Mouse (Mus musculus) ES-Bruce4 (cell line): ENCODE results near the gene Slc37a2. TPM values are rescaled to one million over a fixed set of nuclear protein-coding genes. Genes with fewer than 3 reads are reported as not detected.
"Not testable (repeated sequence)": the region's sequence is repeated elsewhere in the genome, so short reads cannot be mapped to it uniquely, and the experiment has no call there.

Source experiments
- H3K27ac ChIP-seq: 2 replicates; pipeline ENCODE4 v1.5.1; 2012; ENCODE audit warnings: low read length, inconsistent platforms; ENCODE audit not compliant: insufficient read depth
- H3K27me3 ChIP-seq: 2 replicates; pipeline ENCODE4 v1.6.1; 2012; ENCODE audit warnings: mild to moderate bottlenecking, low read length, inconsistent platforms; ENCODE audit not compliant: control insufficient read depth, poor library complexity, insufficient read depth, severe bottlenecking
- H3K36me3 ChIP-seq: 2 replicates; pipeline ENCODE4 v1.6.1; 2012; ENCODE audit warnings: inconsistent platforms, mild to moderate bottlenecking, low read length, moderate library complexity; ENCODE audit not compliant: control insufficient read depth, poor library complexity, insufficient read depth, severe bottlenecking
- H3K4me1 ChIP-seq: one replicate; pipeline ENCODE4 v1.8.1; 2011; ENCODE audit warnings: low read length; ENCODE audit not compliant: control insufficient read depth, insufficient read depth
- H3K4me3 ChIP-seq: 2 replicates; pipeline ENCODE4 v1.5.1; 2011; ENCODE audit warnings: low read depth, mild to moderate bottlenecking, low read length
- H3K9ac ChIP-seq: 2 replicates; pipeline ENCODE4 v1.6.1; 2012; ENCODE audit warnings: low read depth, mild to moderate bottlenecking, inconsistent platforms; ENCODE audit not compliant: poor library complexity, severe bottlenecking
- H3K9me3 ChIP-seq: replicated peaks from 2 replicates; pipeline ENCODE4 v1.6.1; 2012; ENCODE audit warnings: mild to moderate bottlenecking, low read length, inconsistent platforms; ENCODE audit not compliant: control insufficient read depth, poor library complexity, insufficient read depth, severe bottlenecking
- CTCF ChIP-seq: IDR thresholded peaks from one replicate; pipeline ENCODE4 v1.8.1; 2011; ENCODE audit warnings: low read depth, low read length
- EP300 ChIP-seq: IDR thresholded peaks from 2 replicates; pipeline ENCODE4 v1.6.1; 2011; ENCODE audit warnings: low read depth, low read length; ENCODE audit not compliant: insufficient read depth
- POLR2A ChIP-seq: IDR thresholded peaks from one replicate; pipeline ENCODE4 v1.8.1; 2011; ENCODE audit warnings: low read length; ENCODE audit not compliant: insufficient read depth
- polyA plus RNA-seq: library from polyadenylated mRNA; stranded (reverse); fragments of >200 nt; gene quantifications from 2 replicates; pipeline ENCODE4 v1.2.4, GENCODE M21; 2011; ENCODE audit warnings: low read depth; ENCODE audit not compliant: missing spikeins, insufficient read depth, insufficient read length

The Slc37a2 gene
- polyA plus RNA-seq, result 2.1 and 2.3 TPM in 2 replicates

GRCm38 (mm10) chr9:37255149-37255888, at the start of gene Slc37a2:
Gene Slc37a2, minus strand, starts transcription at chr9:37255738.
- Histone ChIP-seq H3K36me3 (no peaks in the 10 kb centered on the region), H3K27me3 (no peaks in the 10 kb centered on the region), H3K4me1 (peaks cover 2% of the 10 kb centered on the region), H3K9me3 (no peaks in the 10 kb centered on the region), H3K9ac (peak within 1 kb of the TSS; percentile 13), H3K27ac (no peak within 1 kb of the TSS), H3K4me3 (peak within 1 kb of the TSS; percentile 52)
- TF ChIP-seq POLR2A (no peak), EP300 (0 out of 2 replicates have a peak, but pooled peaks have one; percentile 10)

GRCm38 (mm10) chr9:37301720-37302119, 46.2 kb upstream of the Slc37a2 start:
- Histone ChIP-seq H3K36me3 (no peaks in the 10 kb centered on the region), H3K27ac (no peak overlapping the region), H3K9ac (no peak overlapping the region), H3K27me3 (no peaks in the 10 kb centered on the region), H3K4me1 (no peaks in the 10 kb centered on the region), H3K4me3 (no peak overlapping the region), H3K9me3 (no peaks in the 10 kb centered on the region)
- TF ChIP-seq CTCF, result no peak
- TF ChIP-seq EP300, result no peak
- TF ChIP-seq POLR2A, result no peak

DNA sequence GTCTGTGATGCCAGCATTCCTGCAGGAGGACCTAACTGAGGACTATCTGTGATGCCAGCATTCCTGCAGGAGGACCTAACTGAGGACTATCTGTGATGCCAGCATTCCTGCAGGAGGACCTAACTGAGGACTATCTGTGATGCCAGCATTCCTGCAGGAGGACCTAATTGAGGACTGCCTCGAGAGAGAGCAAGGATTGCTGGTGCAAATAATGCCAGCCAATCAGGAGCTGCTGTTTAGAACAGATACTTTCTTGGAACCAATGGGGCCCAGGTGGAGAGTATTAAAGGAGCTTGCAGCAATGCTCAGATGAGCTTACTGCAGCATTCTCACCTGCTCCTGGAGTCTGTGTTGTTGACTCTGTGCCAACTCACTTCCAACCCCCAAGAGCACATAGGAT, 45.0 kb upstream of the Slc37a2 start:
- not testable (repeated sequence) for H3K27me3 ChIP-seq, H3K4me3 ChIP-seq, H3K4me1 ChIP-seq, H3K9me3 ChIP-seq, H3K9ac ChIP-seq, H3K36me3 ChIP-seq, H3K27ac ChIP-seq

- Histone ChIP-seq H3K9ac (no peak overlapping the region), H3K4me3 (no peak overlapping the region), H3K27me3 (no peaks in the 10 kb centered on the region), H3K27ac (no peak overlapping the region), H3K9me3 (no peaks in the 10 kb centered on the region), H3K36me3 (no peaks in the 10 kb centered on the region), H3K4me1 (no peaks in the 10 kb centered on the region)
- TF ChIP-seq CTCF, result no peak
- no peak for TF ChIP-seq EP300
- TF ChIP-seq POLR2A, result no peak
Measured at GRCm38 (mm10) chr9:37295586-37295985, 40.0 kb upstream of the Slc37a2 start.

GRCm38 (mm10) chr9:37266622-37267021, 11.1 kb upstream of the Slc37a2 start:
- no peaks in the 10 kb centered on the region for H3K27me3 ChIP-seq
- no peaks in the 10 kb centered on the region for H3K4me1 ChIP-seq
- TF ChIP-seq CTCF, result no peak
- H3K4me3 ChIP-seq, result no peak overlapping the region
- no peaks in the 10 kb centered on the region for H3K36me3 ChIP-seq
- no peak overlapping the region for H3K27ac ChIP-seq
- H3K9me3 ChIP-seq, result no peaks in the 10 kb centered on the region
- no peak overlapping the region for H3K9ac ChIP-seq

- H3K9ac ChIP-seq, result peak overlapping the region; percentile 13; the same call in 1 of the 2 replicates
- no peaks in the 10 kb centered on the region for H3K36me3 ChIP-seq
- peak overlapping the region; percentile 25; the same call in 1 of the 2 replicates for H3K4me3 ChIP-seq
- no peaks in the 10 kb centered on the region for H3K9me3 ChIP-seq
- no peak overlapping the region for H3K27ac ChIP-seq
- H3K4me1 ChIP-seq, result peaks cover 2% of the 10 kb centered on the region
- TF ChIP-seq EP300, result no peak
- peak; percentile 25 for TF ChIP-seq CTCF
- no peaks in the 10 kb centered on the region for H3K27me3 ChIP-seq
Measured at GRCm38 (mm10) chr9:37255889-37256225, 319 bp upstream of the Slc37a2 start.
